Mouse (Mus musculus): ENCODE measurements at regions not wholly inside any gene's neighbourhood (a gene's known extent, or its start where the extent isn't known, plus 50 kb on each side); places are given as distances from the start of the nearest gene placed in this dataset. TPM values are rescaled to one million over a fixed set of nuclear protein-coding genes. Genes with fewer than 3 reads are reported as not detected.

GRCm38 (mm10) chr3:134146373-134147224 lies 89.7 kb upstream of the Cxxc4 start:
- DNase-seq (ENCODE audit: extremely low spot score in 1 of 2, low spot score in 2 of 2): peak; percentile 27 to 61
- intact Hi-C loops (cut with DNase I): no loop called here

GRCm38 (mm10) chr3:134162288-134162687 lies 74.0 kb upstream of the Cxxc4 start:
- DNase-seq (ENCODE audit: extremely low spot score in 1 of 2, low spot score in 2 of 2): no peak
- intact Hi-C loops (cut with DNase I): no loop called here

DNA sequence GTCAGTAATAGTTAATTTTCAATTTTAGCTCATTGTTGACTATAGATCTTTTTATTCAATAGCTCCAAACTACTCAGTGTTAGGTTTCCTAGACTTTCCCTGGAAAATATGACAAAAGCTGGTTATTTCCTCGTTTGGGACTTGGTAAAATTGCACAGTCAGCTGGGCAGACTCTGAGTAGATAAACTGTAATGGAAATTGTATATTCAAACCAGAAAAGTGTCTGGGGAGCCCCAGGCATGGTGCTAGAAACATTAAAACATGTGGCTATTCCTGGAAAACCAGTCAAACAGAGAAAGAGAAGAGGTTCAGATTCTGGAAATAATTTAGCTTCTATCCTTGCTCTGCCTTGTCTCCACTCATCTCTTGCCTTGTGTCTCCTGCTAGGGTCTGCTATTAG lies 66.4 kb upstream of the Cxxc4 start:
- no peak for DNase-seq (ENCODE audit: extremely low spot score in 1 of 2, low spot score in 2 of 2)
- intact Hi-C loops (cut with DNase I): no loop called here

- no peak for DNase-seq (ENCODE audit: extremely low spot score in 1 of 2, low spot score in 2 of 2)
- intact Hi-C loops (cut with DNase I): no loop called here
These were observed 63.9 kb upstream of the Cxxc4 start for GRCm38 (mm10) chr3:134172357-134172756.

DNA sequence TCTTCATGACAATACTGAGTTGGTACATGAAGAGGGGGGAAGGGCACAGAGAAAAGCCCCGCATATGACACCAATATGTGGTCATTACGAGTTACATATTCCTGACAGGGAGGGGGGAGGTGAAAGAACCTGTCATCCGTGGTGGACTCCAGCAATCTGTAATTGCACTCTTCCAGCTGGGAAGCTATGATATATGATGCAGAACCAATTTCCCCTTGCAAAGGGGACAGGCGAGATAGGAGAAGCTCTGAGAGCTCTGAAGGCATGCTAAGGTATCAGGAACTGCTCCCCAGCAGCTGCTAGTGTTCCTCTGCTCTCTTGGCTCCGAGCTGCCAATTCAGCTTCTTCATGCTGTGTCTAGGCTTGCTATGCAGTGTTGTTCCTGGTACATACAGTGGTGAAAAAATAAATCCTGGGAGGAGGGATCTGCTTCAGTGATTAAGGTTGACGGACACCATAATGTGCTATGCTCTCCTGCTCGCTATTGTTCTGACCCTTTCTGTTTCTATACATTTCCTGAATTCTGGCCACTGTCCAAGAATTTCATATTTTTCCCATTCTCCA lies 57.7 kb upstream of the Cxxc4 start:
- intact Hi-C loops (cut with DNase I): no loop called here

DNA sequence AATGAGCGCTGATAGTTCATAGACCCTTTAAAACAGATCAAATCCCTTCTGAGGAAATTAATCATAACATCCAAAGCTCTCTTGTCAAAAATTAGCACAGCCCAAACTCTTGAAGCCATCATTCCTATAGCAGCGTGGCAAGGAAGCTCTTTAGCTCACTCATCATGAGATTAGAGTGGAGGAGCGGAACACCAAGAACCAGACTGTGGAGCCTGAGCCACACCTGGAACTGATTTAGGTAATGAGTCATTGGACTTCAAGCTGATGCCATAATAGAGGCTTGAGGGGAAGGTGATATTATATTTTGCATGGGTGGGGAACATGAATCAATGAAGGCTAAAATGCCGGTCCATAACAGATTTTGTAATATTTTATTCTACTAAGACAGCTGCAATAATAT lies 52.2 kb upstream of the Cxxc4 start:
- intact Hi-C loops (cut with DNase I): no loop called here

More for the DNA sequence above, 57.7 kb upstream of the Cxxc4 start:
- no peak for DNase-seq (ENCODE audit: extremely low spot score in 1 of 2, low spot score in 2 of 2)

More for the DNA sequence above, 52.2 kb upstream of the Cxxc4 start:
- DNase-seq (ENCODE audit: extremely low spot score in 1 of 2, low spot score in 2 of 2): no peak

Small RNA genes in the stretch of these regions (microRNA-seq; reads per million reads assigned to microRNA genes)
- gene Gm44361: not detected
